Mouse (Mus musculus) kidney, adult 8-10 months (tissue): ENCODE data around the gene Daam2.

Experiments used
- DNase-seq, 2 experiments: peaks; one replicate each; pipeline ENCODE4 v3.0.0; 2022

The Daam2 gene

DNA sequence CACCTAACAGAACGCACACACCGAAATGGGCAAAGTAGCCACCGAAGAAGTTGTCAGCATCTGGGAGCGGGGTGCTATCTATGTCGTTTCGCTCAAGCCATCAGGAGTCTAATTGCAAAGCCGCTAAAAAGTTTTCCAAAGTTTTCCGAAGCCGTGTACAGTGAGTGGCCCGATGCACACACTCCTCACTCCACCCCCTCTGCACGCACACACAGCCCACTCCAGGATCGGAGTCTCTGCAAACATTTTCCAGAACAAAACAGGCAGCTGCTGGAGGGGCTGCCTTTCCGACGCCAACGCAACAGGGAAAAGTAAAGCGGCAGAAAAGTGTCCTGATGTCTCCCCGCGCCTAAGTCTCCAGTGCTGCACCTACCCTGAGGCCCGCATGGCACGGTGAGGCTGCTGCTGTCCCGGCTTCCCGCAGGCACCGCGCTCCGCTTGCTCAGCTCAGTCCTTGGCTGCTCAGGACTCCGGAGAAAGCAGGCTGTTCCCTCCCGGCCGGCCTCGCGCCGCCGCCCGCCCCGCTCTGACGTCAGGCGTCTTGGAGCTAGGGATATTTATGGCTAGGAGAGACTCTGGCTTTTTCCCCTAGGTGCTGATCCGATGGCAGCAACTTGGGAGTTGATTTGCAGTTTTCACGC is at the start of gene Daam2:
Gene Daam2 (minus strand): TSS at position 514 of the 641 bp plus-strand sequence.
- DNase-seq: peak; percentile 64 to 69

DNA sequence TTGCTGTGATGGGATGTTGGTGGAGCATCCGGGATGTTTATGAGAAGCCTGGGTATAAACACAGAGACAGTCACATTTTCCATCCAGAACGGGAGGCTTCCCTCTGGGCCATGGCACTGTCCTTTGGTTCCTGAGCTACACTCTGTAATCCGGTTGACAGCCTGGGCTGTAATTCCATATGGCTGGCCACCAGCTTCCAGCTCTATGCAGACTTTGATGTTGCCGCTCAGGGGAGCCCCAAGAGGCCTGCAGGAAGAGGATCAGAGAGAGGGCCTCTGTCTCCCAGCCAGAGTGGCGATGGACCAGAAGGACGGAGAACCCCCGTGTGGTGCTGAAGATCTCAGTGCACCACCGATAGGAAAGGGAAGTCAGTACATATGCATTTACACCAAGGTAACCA is 46.2 kb upstream of the Daam2 start:
- DNase-seq: no peak

DNA sequence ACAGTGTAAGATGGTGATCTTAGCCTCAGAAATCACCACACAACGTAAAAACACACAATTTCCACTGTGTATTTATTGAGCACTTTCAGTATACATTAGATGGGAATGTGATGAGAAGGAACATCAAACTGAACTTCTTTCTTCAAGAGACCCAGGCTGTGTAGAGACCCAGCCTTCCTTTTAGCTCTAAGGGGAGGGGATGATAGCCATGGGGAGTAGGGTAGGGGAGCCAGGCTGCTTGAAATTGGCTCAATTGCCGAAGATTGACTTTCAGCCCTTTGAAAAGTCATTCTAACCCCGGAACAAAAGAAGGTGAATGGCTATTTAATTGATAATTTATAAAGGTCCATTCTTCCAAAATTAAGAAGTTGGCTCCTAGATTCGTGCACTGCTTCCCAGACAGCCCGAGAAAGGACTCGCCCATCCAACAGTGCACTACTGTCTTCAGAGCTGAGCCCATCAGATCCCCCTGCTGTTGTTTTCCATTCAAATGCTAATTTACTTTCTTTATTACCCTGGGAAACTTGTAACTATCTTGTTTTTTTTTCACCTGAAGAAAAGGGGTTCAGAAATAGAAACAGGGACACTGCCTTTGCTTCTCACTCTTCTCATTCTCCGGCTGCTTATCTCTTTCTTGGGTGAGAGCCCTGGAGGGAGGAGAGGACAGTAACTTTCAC is 43.3 kb upstream of the Daam2 start:
- no peak for DNase-seq

DNA sequence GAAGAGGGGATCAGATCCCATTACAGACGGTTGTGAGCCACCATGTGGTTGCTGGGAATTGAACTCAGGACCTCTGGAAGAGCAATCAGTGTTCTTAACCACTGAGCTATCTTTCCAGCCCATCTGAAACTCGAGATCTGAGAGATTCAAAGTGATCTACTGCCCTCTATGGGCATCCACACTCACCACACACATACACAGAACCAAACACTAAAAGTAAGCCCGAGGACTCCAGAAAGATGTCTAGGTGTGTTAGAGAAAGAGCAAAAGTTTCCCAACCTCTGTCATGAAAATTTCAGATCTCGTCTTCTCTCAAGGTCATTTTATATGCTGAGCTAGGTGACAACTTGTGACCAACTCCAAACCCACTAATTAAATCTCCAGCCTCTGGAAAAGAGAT is 41.3 kb upstream of the Daam2 start:
- no peak for DNase-seq

DNA sequence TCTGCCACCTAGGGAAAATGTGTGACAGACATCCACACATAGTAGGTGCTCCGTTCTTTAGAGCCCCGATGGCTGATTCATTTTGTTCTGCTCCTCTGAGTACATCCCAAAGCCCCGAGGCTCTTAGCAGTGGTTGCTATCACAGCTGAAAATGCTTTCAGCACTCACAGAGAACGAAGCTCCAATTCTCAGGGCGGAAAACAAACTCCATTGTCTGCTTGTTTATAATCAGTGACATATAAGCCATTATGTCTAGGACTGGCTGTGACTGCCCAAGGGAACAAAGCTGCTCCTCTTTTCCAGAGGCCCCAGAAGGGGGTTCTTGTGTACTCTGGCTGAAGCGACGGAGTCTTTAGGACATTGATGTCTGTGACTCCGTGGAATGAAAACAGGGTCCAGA is 25.9 kb upstream of the Daam2 start:
- DNase-seq: no peak

DNA sequence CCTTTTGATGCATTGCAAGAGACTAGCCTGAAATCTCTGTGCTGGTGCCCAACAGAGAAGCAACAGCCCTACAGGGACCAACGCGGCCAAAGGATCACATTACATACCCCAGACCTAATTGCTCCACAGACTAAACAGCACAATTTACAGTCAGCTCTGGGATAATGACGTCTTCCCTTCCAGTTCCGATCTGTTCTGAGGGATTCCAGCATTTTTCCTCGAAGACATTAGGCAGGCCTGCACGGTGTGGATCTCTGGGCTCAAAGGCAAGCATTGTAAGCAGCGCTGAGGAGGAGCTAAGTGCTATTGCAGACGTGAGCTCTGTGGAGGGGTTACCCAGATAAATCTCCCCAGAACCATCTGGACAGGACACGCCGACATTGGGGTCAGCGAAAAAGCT is 18.3 kb upstream of the Daam2 start:
- no peak for DNase-seq

DNA sequence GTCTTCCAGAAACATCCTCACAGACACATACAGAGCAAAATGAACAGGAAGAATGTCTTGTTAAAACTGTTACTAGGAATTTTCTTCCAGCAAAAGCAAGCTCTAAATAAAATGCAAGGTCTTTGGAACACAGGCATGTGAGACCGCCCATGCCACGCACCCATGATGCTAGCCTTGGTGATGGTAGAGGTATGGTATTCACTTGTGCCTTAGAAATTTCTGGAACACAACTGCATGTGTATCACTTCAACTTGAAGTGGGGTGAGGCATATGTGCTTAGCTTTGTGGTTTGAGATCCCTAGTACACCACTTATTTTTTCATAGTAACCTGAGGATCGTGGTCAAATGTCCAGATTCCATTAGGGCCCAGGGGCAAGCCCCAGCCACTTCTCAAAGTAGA is 13.2 kb upstream of the Daam2 start:
- no peak for DNase-seq

DNA sequence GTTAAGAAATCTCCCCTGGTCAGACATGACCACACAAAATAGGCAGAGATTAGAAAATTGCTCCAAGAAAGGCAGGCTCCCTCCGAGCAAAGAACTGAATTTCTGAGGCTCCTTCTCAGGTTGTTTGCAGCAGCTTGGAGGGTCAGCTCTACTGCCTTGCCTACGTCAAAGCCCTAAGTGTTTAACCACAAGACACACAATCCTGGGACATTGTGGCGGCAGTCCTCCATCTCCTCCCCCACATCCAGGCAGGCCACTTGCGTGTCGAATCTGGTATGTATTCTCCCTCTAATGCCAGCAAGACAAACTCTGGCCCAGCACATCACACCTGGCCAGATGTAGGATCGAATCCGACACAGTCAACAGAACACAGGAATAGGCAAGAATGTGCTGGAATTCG is 4.6 kb upstream of the Daam2 start:
- DNase-seq: no peak

DNA sequence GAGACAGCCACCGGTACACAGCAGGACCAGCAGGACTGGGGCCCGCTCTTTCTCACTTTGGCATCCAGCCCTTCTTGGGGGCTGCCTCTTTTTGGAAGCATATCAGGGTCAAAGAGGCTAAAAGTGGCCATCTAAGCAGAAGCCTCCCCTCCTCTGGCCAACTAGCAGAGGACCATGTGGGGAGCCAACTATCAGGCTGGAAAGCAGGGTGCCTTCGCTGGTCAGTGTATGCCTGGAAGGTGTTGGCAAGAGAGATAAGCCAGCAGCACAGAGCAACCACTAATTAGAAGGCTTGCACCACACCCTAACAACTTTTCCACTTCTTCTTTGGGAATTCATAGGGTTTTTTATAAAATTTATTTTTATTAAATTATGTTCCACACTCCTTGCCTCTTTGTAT is 346 bp upstream of the Daam2 start:
- DNase-seq: no peak

DNA sequence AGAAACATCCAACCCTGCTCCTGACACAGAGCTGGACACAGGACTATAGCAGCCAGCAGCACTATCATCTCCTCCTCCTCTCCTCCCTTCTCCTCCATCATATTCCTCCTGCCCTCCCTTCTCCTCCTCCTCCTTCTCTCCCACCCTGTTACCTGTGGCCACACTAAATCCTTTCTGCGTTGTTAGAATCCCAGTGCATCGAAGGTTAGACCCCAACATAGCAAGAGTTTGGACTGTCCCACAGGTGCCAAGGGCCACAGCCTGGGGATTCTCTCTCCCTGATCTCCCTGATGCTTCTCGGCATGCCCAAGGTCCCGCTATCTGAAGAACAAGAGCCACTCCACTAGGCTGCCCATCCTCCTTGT is 745 bp downstream of the Daam2 start:
- DNase-seq: no peak

DNA sequence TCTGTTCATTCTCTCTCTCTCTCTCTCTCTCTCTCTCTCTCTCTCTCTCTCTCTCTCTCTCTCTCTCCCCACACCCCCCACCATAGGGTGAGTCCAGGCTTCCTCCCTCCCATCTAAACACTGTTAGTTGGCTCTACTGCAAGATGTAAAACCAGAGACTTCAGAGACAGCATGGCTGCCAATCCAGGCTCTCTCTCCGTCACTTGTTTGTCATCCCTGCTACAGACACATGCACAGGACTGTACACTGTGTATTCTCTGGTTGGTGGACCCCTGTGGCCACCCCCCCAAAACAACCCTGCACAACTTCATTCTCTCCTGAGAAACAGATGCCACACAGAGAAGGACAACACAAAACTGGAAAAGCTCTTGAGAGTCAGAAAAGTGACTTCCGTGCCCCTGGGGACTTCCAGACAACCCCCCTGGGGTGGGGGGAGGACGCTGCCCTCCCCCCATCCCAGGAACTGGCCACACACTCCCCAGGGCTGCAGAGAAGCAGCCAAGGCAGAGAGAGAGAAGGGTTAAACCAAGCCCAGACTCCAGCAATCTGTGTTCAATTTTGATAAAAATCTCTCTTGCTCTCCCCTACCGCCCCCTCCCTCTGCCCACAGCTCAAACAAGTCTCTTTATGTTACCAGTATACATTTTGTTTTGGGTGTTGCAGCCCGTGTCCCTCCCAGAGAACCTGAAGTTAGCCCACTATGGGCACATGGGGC is 1.3 kb downstream of the Daam2 start:
- no peak for DNase-seq

DNA sequence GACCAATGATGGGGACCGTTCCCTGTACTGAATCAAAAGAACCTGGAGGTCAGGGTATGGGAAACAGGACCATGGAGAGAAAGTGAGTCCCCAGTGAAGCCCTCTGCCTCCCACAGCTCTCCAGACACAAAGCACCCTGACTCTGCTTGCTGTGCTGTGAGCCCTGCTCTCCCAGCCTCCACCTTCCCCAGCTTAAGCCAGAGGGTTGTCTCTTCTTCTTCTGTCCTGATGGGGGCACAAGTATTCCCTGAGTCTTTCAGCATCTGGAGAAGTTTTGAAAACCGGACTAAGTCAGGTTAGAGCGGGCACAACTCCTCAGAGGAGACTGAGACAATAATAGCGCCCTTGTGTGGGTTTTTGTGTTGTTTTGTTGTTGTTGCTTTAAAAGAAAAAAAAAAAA is 2.2 kb downstream of the Daam2 start:
- DNase-seq: no peak

DNA sequence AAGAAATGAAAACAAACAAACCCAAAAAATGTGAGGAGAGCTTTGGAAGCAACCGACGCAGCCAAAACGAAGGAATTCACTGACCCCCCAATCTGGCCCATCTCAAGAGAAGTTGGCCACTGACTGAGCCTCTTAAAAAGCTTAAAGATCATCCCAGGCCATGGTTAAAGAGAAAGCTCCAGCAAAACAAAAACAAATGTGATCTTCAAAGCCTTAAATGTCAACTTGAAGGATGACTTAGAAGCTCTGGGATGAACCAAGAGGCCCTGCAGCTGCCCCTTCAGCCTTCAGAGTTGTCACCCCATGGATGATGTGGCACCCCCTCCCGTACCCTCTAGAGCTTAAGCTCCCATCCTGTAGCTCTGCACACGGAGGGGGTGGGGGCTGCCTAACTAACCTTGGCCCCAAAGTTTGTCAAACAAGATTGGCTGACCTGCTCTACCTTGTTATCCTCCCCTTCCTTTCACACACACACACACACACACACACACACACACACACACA is 4.3 kb downstream of the Daam2 start:
- peak in 1 of 2 experiments; percentile 23 for DNase-seq

DNA sequence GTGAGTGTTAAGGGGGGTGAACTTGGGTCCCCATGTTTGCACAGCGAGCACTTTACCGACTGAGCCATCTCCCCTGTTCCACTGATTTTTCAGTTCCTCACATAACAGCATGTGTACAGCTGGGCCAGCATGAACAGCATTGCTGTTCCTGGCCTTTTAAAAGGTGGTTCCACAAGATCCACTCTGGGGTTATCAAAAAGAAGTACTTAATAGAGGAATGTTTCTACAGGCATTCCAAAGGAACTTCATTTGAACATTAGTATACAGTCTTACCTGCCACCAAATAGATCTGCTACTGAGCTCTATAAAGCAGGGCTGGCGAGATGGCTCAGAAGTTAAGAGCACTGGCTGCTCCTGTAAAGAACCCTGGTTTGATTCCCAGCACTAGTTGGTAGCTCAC is 8.0 kb downstream of the Daam2 start:
- DNase-seq: no peak

DNA sequence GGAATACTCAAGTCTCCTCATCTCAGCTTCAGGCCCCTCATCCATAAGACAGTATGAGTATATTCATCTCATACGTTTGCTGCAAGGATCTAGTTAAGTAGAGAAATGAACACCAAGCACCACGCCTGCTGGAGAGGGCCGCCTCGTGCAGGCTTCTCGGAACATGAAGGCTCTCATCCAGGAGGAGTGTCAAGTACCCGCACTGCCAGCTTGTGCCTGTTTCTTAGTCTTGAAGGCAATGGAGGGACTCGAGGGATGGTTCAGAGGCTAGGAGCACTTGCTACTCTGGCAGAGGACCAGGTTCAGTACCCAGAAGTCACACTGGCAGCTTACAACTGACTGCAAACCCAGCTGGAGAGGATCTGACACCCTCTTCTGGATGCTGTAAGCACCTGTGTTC is 12.2 kb downstream of the Daam2 start:
- no peak for DNase-seq

DNA sequence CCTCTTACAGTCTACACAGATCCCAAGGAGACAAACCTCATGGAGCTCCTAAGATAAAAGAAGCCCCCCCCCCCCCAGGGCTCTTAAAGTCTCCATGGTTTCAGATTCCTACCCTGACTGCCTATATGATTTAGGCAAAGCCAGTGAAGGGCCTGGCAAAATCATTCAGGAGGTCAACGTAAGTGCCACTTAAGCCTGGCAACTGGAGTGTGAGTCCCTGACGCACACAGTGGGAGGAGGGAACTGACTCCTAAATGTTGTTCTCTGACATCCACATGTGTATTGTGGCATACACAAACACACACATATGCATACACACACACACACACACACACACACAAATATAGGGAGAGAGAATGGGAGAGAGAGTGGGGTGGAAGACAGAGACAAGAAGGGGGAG is 12.7 kb downstream of the Daam2 start:
- DNase-seq: no peak

DNA sequence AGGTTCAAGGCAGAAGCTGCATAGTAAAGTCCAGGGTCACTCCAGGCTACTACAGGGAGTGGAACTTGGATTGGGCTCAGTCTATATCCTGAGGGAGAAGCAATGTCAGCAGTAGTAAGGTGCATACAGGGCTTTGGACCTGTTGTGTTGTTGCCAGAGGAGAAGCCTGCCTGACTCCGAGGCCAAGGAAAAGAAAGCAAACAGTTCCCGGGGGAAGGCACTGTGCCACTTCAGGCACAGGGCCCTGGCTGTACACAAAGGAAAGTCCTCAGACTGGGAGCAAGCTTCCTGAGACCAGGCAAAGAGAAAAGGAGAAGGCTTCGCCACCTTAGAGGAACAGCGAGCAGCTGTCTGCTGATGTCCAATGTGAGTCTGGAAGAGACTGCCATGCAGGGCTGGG is 18.1 kb downstream of the Daam2 start:
- DNase-seq: no peak

DNA sequence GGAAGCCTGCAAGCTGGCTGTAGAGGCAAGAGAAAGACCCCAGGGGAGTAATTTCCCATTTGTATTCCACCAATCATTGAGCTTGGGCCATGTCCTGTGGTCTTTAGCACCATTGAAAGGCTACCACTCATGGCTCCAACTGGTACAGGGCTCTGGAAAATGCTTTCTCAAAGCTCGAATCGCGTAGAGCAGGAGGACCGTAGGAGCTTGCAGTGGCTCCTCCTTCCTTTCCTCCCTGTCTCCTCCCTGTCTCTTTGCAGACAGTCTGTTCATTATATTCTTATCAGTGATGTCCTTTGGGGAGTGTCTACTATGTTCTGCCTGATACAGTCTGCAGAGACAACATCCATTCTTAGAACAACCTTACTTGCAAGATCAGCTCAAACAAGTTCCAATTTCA is 18.7 kb downstream of the Daam2 start:
- no peak for DNase-seq

DNA sequence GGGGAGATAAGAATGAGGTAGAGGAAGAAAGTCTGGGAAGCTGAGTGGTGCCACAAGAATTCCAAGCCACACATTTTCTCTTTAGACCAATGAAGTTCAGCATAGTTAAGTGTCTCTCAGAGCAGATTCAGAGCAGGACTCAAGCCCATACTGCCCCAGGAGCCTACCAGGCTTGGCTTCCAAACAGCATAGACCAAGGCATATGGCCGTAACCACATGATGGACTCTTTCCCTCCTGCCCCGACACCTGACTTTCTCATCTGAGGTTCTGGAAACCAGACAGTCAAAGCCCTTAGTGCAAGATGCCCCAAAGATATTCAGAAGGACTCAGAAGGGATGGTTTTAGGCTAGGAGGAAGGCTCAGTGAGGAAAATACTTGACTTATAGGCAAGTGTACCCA is 19.6 kb downstream of the Daam2 start:
- no peak for DNase-seq

DNA sequence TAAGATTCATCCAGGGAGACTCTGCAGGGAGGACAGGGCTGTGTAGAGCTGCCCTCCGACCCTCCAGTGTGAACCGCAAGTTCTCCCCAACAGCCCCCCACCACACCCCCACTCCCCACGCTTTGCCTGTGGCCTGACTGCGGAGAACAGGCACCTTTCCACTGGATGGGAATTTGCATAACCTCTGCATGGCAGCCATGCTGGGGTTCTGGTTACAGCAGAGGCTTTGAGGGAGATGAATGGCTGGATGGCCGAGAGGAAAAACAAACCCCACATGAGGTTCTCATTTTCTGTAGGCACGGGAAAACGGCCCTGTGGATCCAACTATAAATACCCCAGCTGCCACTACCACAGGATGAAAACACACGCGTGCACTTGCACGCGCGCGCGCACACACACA is 23.4 kb downstream of the Daam2 start:
- DNase-seq: no peak

DNA sequence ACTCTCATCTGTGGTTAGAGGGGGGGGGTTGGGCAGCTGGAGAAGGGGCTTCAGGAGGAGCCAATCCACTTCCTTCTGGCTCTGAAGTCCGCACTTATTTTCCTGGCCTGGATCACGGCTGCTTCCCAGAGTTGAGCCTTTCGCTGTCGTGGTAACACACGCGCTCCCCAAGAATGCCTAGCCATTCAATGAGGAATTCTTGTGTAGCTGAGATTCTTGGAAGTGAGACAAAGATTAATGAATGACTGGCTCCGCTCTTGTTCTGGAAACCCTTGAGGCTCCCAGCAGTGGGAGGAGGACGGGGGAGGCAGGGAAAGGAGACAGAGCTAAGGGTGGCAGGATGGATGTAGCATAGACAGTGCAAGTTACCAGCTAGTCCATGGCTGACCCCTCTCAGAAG is 24.9 kb downstream of the Daam2 start:
- DNase-seq: peak; percentile 56 to 65

DNA sequence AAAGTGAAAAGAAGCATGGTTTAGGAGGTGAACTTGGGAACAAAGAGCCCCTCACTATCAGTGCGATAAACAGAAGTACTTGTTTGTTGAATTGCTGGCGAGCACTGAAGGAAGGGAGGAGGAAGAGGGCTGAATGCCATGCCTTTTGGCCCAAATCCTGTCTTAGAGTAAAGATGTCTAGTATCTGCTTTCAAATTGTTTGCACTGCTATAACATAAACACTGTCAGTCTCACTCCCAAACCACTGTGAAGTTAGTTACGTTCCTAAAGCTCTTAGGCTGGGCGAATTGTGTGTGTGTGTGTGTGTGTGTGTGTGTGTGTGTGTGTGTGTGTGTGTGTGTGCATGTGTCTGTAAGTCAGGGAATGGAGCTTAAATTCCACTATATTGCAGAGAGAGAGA is 28.6 kb downstream of the Daam2 start:
- DNase-seq: no peak

DNA sequence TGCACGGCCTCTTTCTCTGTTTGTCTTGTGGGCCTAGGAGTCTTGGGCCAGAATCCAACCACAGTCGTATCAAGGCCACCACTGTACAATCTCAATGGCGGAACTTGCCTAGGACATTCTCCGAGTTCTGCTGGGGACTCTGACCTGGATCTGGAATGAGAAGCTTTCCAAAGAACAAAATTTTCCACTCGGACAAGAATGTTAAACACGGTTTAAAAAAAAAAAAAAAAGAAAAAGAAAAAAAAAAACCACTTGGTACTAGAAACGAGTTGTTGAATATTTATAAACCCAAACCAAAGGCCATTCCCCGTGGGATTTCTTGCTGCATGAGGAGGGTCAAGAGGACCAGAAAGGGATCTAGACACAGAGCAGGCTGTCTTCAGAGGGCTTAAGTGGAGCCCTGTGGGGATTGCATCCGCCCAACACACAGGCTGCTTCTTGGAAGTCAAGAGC is 29.9 kb downstream of the Daam2 start:
- peak; percentile 46 to 65 for DNase-seq

DNA sequence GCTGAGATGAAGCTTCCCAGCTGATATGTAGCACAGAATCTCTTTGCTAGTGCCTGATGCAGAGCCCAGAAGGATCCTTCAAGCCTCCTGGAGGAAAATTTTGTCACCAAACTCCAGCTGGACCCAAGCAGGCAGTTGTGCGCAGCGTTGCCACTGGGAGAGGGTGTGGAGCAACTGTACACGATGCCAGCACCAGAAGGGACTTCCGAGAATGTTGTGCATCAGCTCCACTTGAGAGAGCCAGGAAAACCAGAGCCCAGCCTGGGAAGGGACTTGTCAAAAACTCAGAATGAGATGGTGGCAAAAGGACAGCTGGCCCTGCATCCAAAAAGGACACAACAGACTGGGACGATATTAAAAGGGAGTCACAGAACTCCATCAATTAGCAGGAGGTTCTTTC is 32.5 kb downstream of the Daam2 start:
- no peak for DNase-seq
